Mouse (Mus musculus) C2C12 (cell line): Measurements from ENCODE around the gene Ap2m1.

Experiments used
- CTCF ChIP-seq: IDR thresholded peaks from one replicate; pipeline ENCODE4 v1.5.1; 2011; ENCODE audit not compliant: control insufficient read depth, insufficient read depth, insufficient read length
- MAX ChIP-seq: IDR thresholded peaks from one replicate; pipeline ENCODE4 v1.6.1; 2011; ENCODE audit warnings: mild to moderate bottlenecking, control low read depth

DNA sequence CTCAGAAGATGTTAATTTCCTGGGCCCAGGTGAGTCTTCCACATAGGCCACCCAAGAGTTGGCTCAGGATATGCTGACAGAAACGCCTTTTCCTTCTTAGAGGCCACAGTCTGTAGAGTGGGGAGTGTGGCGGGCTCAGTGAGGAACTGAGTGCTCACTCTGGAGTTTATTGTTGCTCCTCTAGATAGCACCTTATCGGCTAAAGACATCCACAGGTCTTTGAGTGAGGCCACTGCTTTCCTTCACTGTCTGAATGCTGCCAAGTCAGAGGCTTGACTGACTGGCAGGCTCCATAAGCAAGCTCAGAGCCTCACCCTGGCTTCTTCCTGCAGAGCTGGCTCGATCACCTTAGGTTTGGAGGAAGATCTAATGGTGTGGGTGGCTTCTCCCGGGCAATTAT is 6.5 kb upstream of the Ap2m1 start:
- TF ChIP-seq MAX (no peak), CTCF (no peak)
